Mouse (Mus musculus) hematopoietic stem cell, adult 5-6 weeks (primary cell): ENCODE results near the gene Zfp111. TPM values are rescaled to one million over a fixed set of nuclear protein-coding genes. Genes with fewer than 3 reads are reported as not detected.
A peak's percentile ranks its signal among the peaks of the same experiment; 100 is the strongest.

Source experiments
- ATAC-seq, 2 experiments: fragments of 125-278 bp in 1 of 2; replicated peaks in 1 of 2; 2 replicates each; pipeline ENCODE4 v1.8.0; 2016 to 2017; ENCODE audit warnings: inconsistent platforms in 2 of 2, mild to moderate bottlenecking in 2 of 2, moderate number of reproducible peaks in 2 of 2, low read depth in 1 of 2, moderate TSS enrichment in 1 of 2; ENCODE audit not compliant: low FRiP score in 2 of 2, poor library complexity in 2 of 2, severe bottlenecking in 2 of 2, insufficient read depth in 1 of 2, low TSS enrichment in 1 of 2
- total RNA-seq: library from RNA; stranded (forward); fragments of 172-1452, 232-1000 nt; gene quantifications from 2 replicates; pipeline ENCODE4 v1.2.3, GENCODE M21; 2017

Zfp111 gene
- total RNA-seq, 1 experiment from 2014 or later: 13.8 TPM

- ATAC-seq: 0 out of 4 replicates have a peak, but pooled peaks of 1 of the 2 experiments have one; percentile 6
These were observed 35.9 kb downstream of the Zfp111 start for GRCm38 (mm10) chr7:24175337-24175711.

DNA sequence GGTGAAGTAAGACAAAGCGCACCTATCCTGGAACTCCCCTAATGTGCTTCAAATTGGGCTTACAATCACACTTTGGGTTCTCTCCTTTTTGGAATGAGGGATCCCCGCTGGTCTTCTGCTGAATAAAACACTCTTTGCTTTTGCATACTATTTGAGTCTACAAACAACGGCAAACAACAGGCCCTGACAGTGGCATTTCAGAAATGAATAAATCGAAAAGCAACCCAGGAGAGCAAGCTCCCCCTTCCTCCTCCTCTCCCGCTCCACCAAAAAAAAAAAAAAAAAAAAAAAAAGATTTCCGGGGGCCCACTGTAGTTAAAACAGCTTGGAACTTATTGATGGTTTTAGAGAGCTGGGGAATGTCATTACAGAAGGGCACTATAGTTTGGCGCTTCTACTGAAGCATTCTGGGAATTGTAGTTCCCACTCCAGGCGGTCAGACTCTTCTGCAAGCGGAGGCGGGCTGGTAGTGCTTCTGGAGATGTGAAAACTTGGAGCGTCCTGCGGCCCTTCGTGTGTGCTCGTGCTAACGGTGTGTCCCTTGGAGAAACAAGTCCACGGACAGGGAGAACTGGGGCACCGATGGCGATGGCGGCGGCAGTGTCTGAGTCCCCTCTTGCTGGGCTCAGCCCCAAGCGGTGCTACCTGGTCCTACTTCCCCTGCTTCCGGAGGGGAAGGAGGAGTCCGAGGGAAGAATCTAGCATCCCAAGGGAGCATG, 36.5 kb downstream of the Zfp111 start, which contains the start of gene Zfp114:
Gene Zfp114, plus strand, starts transcription at position 443 of the 719 bp plus-strand sequence.
- ATAC-seq: peak; percentile 91 to 94

- no peak for ATAC-seq
These were observed 39.1 kb downstream of the Zfp111 start for GRCm38 (mm10) chr7:24172191-24172590.

DNA sequence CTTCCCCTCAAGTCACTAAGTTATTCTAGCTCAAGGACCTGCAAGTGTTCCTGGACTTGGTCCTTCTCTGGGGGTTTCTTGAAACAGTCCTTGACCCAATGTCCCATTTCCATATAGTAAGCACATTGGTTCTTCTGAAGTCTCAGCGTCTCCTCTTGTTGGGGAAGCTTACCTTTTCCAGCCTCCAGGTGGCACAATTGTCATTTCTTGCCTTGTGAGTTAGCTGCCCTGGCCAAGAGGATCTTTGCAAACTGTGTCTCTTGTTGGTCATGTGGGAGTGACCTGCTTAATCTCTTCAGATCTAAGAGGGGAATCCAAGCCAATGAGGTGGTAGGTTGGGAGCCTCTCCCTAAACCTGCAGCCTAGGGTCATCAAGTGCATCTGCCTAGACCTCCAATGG, 58.0 kb downstream of the Zfp111 start:
- peak; percentile 42 to 66; a peak in 2 of 4 replicates for ATAC-seq

Other genes with a start within 250 kb of the Zfp111 start
- not detected in 2 replicates for gene Vmn1r181, start 236.8 kb downstream of the Zfp111 start, total RNA-seq
- gene V1rd19, start 209.8 kb downstream of the Zfp111 start, total RNA-seq: not detected in 2 replicates
- gene Vmn1r183, start 158.2 kb downstream of the Zfp111 start, total RNA-seq: not detected in 2 replicates
- gene Zfp180, start 129.5 kb downstream of the Zfp111 start, total RNA-seq: 12.1 and 12.9 TPM in 2 replicates
- gene Zfp112, start 99.1 kb downstream of the Zfp111 start, total RNA-seq: 0.60 and 1.1 TPM in 2 replicates
- 10.6 and 19.4 TPM in 2 replicates for gene Zfp235, start 77.3 kb downstream of the Zfp111 start, total RNA-seq
- 2.7 and 2.8 TPM in 2 replicates for gene Zfp114, start 36.4 kb downstream of the Zfp111 start, total RNA-seq
- 10.6 and 12.9 TPM in 2 replicates for gene Zfp109, start 26.1 kb upstream of the Zfp111 start, total RNA-seq
- gene Zfp108, start 43.4 kb upstream of the Zfp111 start, total RNA-seq: 2.0 and 4.6 TPM in 2 replicates
- 5.1 and 9.1 TPM in 2 replicates for gene Zfp93, start 59.0 kb upstream of the Zfp111 start, total RNA-seq
- gene Zfp61, start 89.8 kb upstream of the Zfp111 start, total RNA-seq: 23.2 and 24.6 TPM in 2 replicates
- gene Zfp94, start 105.2 kb upstream of the Zfp111 start, total RNA-seq: 5.5 and 6.5 TPM in 2 replicates
- not detected in 2 replicates for gene Tescl, start 122.5 kb upstream of the Zfp111 start, total RNA-seq
- gene Lypd5, start 137.8 kb upstream of the Zfp111 start, total RNA-seq: not detected in 2 replicates
- 75.9 and 80.8 TPM in 2 replicates for gene Kcnn4, start 158.8 kb upstream of the Zfp111 start, total RNA-seq
- gene Smg9, start 188.2 kb upstream of the Zfp111 start, total RNA-seq: 15.6 and 21.3 TPM in 2 replicates
- gene Irgc1, start 240.9 kb upstream of the Zfp111 start, total RNA-seq: not detected in 2 replicates